Mouse (Mus musculus): ENCODE results near the gene Hexa. TPM values are rescaled to one million over a fixed set of nuclear protein-coding genes. Genes with fewer than 3 reads are reported as not detected.

Hexa gene
- polyA plus RNA-seq, 1 experiment from 2014 or later = 60.7 TPM

- no peak overlapping the region for H3K4me2 ChIP-seq (ENCODE audit: low read length)
- H3K9me3 ChIP-seq (replicated peaks; ENCODE audit: control insufficient read depth, low read length) = no peaks in the 10 kb centered on the region
- no peak overlapping the region for H3K9ac ChIP-seq (ENCODE audit: low read length)
- DNase-seq (ENCODE audit: low spot score) (no peak), ATAC-seq (no peak)
- H3K36me3 ChIP-seq (ENCODE audit: control insufficient read depth, insufficient read depth, low read length) = 0 out of 2 replicates have a peak, but pooled peaks cover 4% of the 10 kb centered on the region
- H3K27ac ChIP-seq (ENCODE audit: low read depth, low read length) = no peak overlapping the region
- 98% methylated on average over 1 of the region's 1 CpGs for WGBS
- no peaks in the 10 kb centered on the region for H3K4me1 ChIP-seq (ENCODE audit: control insufficient read depth, insufficient read depth, low read length)
- H3K27me3 ChIP-seq (replicated peaks; ENCODE audit: control insufficient read depth, insufficient read depth, low read length) = no peaks in the 10 kb centered on the region
- no peak overlapping the region for H3K4me3 ChIP-seq (ENCODE audit: low read depth, low read length)
Observed at GRCm38 (mm10) chr9:59547869-59548268, 8.5 kb downstream of the Hexa start.

- 0 out of 2 replicates have a peak, but pooled peaks cover 4% of the 10 kb centered on the region for H3K36me3 ChIP-seq (ENCODE audit: control insufficient read depth, insufficient read depth, low read length)
- 59% methylated on average over 2 of the region's 2 CpGs for WGBS
- H3K9me3 ChIP-seq (replicated peaks; ENCODE audit: control insufficient read depth, low read length) = no peaks in the 10 kb centered on the region
- H3K4me3 ChIP-seq (ENCODE audit: low read depth, low read length) = no peak overlapping the region
- no peak overlapping the region for H3K9ac ChIP-seq (ENCODE audit: low read length)
- ATAC-seq (no peak), DNase-seq (ENCODE audit: low spot score) (no peak)
- H3K27ac ChIP-seq (ENCODE audit: low read depth, low read length) = no peak overlapping the region
- H3K27me3 ChIP-seq (replicated peaks; ENCODE audit: control insufficient read depth, insufficient read depth, low read length) = no peaks in the 10 kb centered on the region
- H3K4me2 ChIP-seq (ENCODE audit: low read length) = no peak overlapping the region
- no peaks in the 10 kb centered on the region for H3K4me1 ChIP-seq (ENCODE audit: control insufficient read depth, insufficient read depth, low read length)
Observed at GRCm38 (mm10) chr9:59548961-59549487, 9.7 kb downstream of the Hexa start.

DNA sequence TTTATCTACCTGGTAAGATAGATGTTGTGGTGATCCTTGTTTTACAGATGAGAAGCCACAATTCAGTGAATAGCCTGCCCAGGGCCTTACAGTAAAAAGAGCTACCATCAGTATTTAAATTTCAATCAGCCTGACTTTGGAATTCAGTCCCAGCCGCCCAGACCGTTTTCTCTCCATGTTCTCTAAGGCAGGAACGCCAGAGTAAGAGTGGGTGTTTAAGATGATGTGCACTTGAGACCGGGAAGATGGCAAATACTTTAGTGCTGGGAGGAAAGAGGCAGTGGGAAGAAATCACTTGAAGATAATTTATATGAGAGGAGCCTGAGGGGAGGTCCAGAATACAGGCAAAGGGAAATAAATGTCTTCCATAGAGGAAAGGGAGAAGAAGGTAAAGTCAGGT lies 10.7 kb downstream of the Hexa start:
- no peak overlapping the region for H3K9ac ChIP-seq (ENCODE audit: low read length)
- H3K9me3 ChIP-seq (replicated peaks; ENCODE audit: control insufficient read depth, low read length) = no peaks in the 10 kb centered on the region
- H3K36me3 ChIP-seq (ENCODE audit: control insufficient read depth, insufficient read depth, low read length) = peaks cover 14% of the 10 kb centered on the region
- no peak overlapping the region for H3K27ac ChIP-seq (ENCODE audit: low read depth, low read length)
- H3K4me1 ChIP-seq (ENCODE audit: control insufficient read depth, insufficient read depth, low read length) = no peaks in the 10 kb centered on the region
- H3K4me2 ChIP-seq (ENCODE audit: low read length) = no peak overlapping the region
- ATAC-seq (no peak), DNase-seq (ENCODE audit: low spot score) (no peak)
- H3K27me3 ChIP-seq (replicated peaks; ENCODE audit: control insufficient read depth, insufficient read depth, low read length) = no peaks in the 10 kb centered on the region
- H3K4me3 ChIP-seq (ENCODE audit: low read depth, low read length) = no peak overlapping the region
- 91% methylated on average over 4 of the region's 4 CpGs for WGBS

GRCm38 (mm10) chr9:59551017-59551416 lies 11.7 kb downstream of the Hexa start:
- no peak for DNase-seq (ENCODE audit: low spot score)
- ATAC-seq = no peak

DNA sequence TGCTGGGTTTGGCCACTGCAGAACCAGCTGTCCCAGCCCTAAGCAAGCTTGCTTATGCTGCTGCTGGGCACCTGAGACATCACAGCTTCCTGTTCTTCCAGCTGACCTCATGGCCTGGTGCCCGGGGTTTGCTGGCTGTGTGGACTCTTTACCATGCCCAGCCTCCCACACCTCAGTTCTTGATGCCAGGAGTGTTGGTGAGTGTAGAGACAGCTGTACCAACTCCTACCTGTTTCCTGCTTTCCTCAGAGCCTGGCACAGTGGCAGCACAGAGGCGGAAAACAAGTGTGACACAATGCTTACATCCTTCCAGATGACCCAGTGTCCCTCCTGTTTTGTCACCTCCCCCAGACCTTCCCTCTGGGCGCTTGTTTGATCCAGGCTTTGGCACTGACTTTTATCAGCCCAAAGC lies 12.3 kb downstream of the Hexa start:
- no peak overlapping the region for H3K27ac ChIP-seq (ENCODE audit: low read depth, low read length)
- WGBS = 86% methylated on average over 3 of the region's 3 CpGs
- no peaks in the 10 kb centered on the region for H3K4me1 ChIP-seq (ENCODE audit: control insufficient read depth, insufficient read depth, low read length)
- H3K4me2 ChIP-seq (ENCODE audit: low read length) = no peak overlapping the region
- no peaks in the 10 kb centered on the region for H3K9me3 ChIP-seq (replicated peaks; ENCODE audit: control insufficient read depth, low read length)
- H3K36me3 ChIP-seq (ENCODE audit: control insufficient read depth, insufficient read depth, low read length) = peaks cover 23% of the 10 kb centered on the region
- DNase-seq (ENCODE audit: low spot score) (no peak), ATAC-seq (no peak)
- H3K9ac ChIP-seq (ENCODE audit: low read length) = no peak overlapping the region
- no peaks in the 10 kb centered on the region for H3K27me3 ChIP-seq (replicated peaks; ENCODE audit: control insufficient read depth, insufficient read depth, low read length)
- no peak overlapping the region for H3K4me3 ChIP-seq (ENCODE audit: low read depth, low read length)

More at GRCm38 (mm10) chr9:59551017-59551416, 11.7 kb downstream of the Hexa start:
- H3K9ac ChIP-seq (ENCODE audit: low read length) = no peak overlapping the region
- H3K4me2 ChIP-seq (ENCODE audit: low read length) = no peak overlapping the region
- H3K9me3 ChIP-seq (replicated peaks; ENCODE audit: control insufficient read depth, low read length) = no peaks in the 10 kb centered on the region
- peaks cover 20% of the 10 kb centered on the region for H3K36me3 ChIP-seq (ENCODE audit: control insufficient read depth, insufficient read depth, low read length)
- no peak overlapping the region for H3K4me3 ChIP-seq (ENCODE audit: low read depth, low read length)
- H3K27ac ChIP-seq (ENCODE audit: low read depth, low read length) = no peak overlapping the region
- no peaks in the 10 kb centered on the region for H3K27me3 ChIP-seq (replicated peaks; ENCODE audit: control insufficient read depth, insufficient read depth, low read length)
- no peaks in the 10 kb centered on the region for H3K4me1 ChIP-seq (ENCODE audit: control insufficient read depth, insufficient read depth, low read length)
- 87% methylated on average over 5 of the region's 5 CpGs for WGBS

DNA sequence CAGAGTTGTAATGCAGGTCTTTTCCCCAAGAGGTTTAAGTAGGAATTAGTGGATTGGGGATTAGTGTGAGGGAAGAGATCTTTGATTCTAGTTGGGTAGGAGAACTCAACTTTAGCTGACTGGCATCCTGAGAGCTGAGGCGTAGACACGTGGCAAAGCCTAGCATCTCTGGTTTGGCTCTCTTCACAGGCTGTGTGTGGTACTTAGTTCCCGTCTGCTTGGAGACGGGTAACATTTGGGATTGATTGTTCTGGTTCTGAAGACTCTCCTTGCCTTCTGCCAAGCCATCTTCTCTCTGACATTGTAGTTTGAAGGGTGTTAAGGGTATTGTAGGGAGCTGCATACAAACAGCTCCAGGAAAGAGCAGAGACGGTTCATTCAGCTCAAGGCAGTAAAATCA lies 13.3 kb downstream of the Hexa start:
- ATAC-seq = no peak
- Histone ChIP-seq H3K36me3 (ENCODE audit: control insufficient read depth, insufficient read depth, low read length) (peaks cover 32% of the 10 kb centered on the region), H3K27me3 (replicated peaks; ENCODE audit: control insufficient read depth, insufficient read depth, low read length) (no peaks in the 10 kb centered on the region), H3K27ac (ENCODE audit: low read depth, low read length) (no peak overlapping the region), H3K9ac (ENCODE audit: low read length) (no peak overlapping the region), H3K4me2 (ENCODE audit: low read length) (no peak overlapping the region), H3K4me3 (ENCODE audit: low read depth, low read length) (no peak overlapping the region), H3K4me1 (ENCODE audit: control insufficient read depth, insufficient read depth, low read length) (no peaks in the 10 kb centered on the region), H3K9me3 (replicated peaks; ENCODE audit: control insufficient read depth, low read length) (no peaks in the 10 kb centered on the region)
- WGBS = 86% methylated on average over 5 of the region's 5 CpGs
- no peak for DNase-seq (ENCODE audit: low spot score)

DNA sequence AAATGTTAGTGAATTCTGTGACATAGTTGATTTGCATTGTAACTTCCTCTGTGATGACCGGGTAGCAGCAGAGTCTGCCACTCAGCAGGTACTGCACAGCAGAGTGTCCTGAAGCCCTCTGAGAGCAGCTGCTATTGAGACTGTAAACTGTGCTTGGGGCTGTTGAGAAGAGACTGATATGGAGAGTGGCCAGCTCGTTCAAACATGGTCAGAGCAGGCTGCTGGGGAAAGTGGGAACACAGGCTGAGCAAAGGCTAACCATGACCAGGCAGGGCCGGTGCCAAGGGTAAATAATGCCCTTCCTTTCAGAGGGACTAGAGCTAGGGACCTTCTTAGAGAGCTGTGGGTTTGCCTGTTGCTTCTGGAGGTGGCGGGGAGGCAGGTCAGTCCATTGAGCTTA lies 14.4 kb downstream of the Hexa start:
- Histone ChIP-seq H3K9ac (ENCODE audit: low read length) (no peak overlapping the region), H3K27me3 (replicated peaks; ENCODE audit: control insufficient read depth, insufficient read depth, low read length) (no peaks in the 10 kb centered on the region), H3K9me3 (replicated peaks; ENCODE audit: control insufficient read depth, low read length) (no peaks in the 10 kb centered on the region), H3K4me1 (ENCODE audit: control insufficient read depth, insufficient read depth, low read length) (no peaks in the 10 kb centered on the region), H3K4me2 (ENCODE audit: low read length) (no peak overlapping the region), H3K4me3 (ENCODE audit: low read depth, low read length) (no peak overlapping the region), H3K27ac (ENCODE audit: low read depth, low read length) (no peak overlapping the region), H3K36me3 (ENCODE audit: control insufficient read depth, insufficient read depth, low read length) (peaks cover 38% of the 10 kb centered on the region)
- ATAC-seq (no peak), DNase-seq (ENCODE audit: low spot score) (no peak)
- WGBS = 88% methylated on average over 4 of the region's 4 CpGs

- H3K9me3 ChIP-seq (replicated peaks; ENCODE audit: control insufficient read depth, low read length) = no peaks in the 10 kb centered on the region
- no peak overlapping the region for H3K9ac ChIP-seq (ENCODE audit: low read length)
- no peak overlapping the region for H3K27ac ChIP-seq (ENCODE audit: low read depth, low read length)
- no peak overlapping the region for H3K4me3 ChIP-seq (ENCODE audit: low read depth, low read length)
- H3K36me3 ChIP-seq (ENCODE audit: control insufficient read depth, insufficient read depth, low read length) = peaks cover 46% of the 10 kb centered on the region
- ATAC-seq (no peak), DNase-seq (ENCODE audit: low spot score) (peak; percentile 67)
- H3K4me1 ChIP-seq (ENCODE audit: control insufficient read depth, insufficient read depth, low read length) = no peaks in the 10 kb centered on the region
- H3K27me3 ChIP-seq (replicated peaks; ENCODE audit: control insufficient read depth, insufficient read depth, low read length) = no peaks in the 10 kb centered on the region
- 32% methylated on average over 4 of the region's 4 CpGs for WGBS
- H3K4me2 ChIP-seq (ENCODE audit: low read length) = no peak overlapping the region
Observed at GRCm38 (mm10) chr9:59565600-59565999, 26.3 kb downstream of the Hexa start.

GRCm38 (mm10) chr9:59567111-59567510 lies 27.8 kb downstream of the Hexa start:
- H3K4me2 ChIP-seq (ENCODE audit: low read length) = no peak overlapping the region
- 37% methylated on average over 6 of the region's 6 CpGs for WGBS
- no peaks in the 10 kb centered on the region for H3K4me1 ChIP-seq (ENCODE audit: control insufficient read depth, insufficient read depth, low read length)
- peaks cover 31% of the 10 kb centered on the region for H3K36me3 ChIP-seq (ENCODE audit: control insufficient read depth, insufficient read depth, low read length)
- ATAC-seq (peak; percentile 61; the same call in 1 of the 2 replicates), DNase-seq (ENCODE audit: low spot score) (peak; percentile 81)
- no peaks in the 10 kb centered on the region for H3K27me3 ChIP-seq (replicated peaks; ENCODE audit: control insufficient read depth, insufficient read depth, low read length)
- no peak overlapping the region for H3K9ac ChIP-seq (ENCODE audit: low read length)
- H3K9me3 ChIP-seq (replicated peaks; ENCODE audit: control insufficient read depth, low read length) = no peaks in the 10 kb centered on the region
- no peak overlapping the region for H3K27ac ChIP-seq (ENCODE audit: low read depth, low read length)
- no peak overlapping the region for H3K4me3 ChIP-seq (ENCODE audit: low read depth, low read length)
